Mouse (Mus musculus): ENCODE data around the gene Maats1. TPM values are rescaled to one million over a fixed set of nuclear protein-coding genes. Genes with fewer than 3 reads are reported as not detected.

The Maats1 gene
- total RNA-seq, 1 experiment, result 1.8 TPM

DNA sequence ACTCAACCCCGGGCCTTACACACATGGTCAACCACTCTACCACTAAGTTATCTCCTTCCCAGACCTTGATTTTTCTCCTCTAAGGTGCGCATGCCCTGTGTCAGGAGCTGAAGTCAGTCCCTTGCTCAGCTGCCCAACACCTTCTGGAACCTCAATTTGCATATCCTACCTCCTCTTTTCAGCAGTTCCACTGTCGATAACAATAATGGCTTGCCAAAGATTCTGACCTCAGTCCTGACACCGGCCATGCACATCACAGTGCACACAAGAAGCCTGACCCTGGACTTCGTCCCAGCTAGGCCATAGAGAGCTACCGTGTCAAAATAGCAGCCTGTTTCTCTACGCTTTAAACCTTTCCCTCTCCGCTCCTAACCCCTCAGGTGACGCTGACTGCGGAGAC lies 31.5 kb upstream of the Maats1 start:
- in situ Hi-C loops (cut with MboI; ENCODE audit: low sequenced_read_pairs in 2 of 2, unreplicated experiment in 2 of 2), result no loop called here
- no peak for DNase-seq (ENCODE audit: low read depth, low spot score)
- H3K4me3 ChIP-seq (ENCODE audit: insufficient read depth in 1 of 2, low read depth in 1 of 2, low read length in 2 of 2, poor library complexity in 1 of 2, severe bottlenecking in 1 of 2), result peak overlapping the region in 1 of 2 experiments; percentile 37; a peak in 2 of 4 replicates
- no peaks in the 10 kb centered on the region for H3K9me3 ChIP-seq (ENCODE audit: control insufficient read depth, insufficient read depth, low read depth, low read length)
- no peaks in the 10 kb centered on the region for H3K36me3 ChIP-seq (ENCODE audit: control insufficient read depth, insufficient read depth, low read length, poor library complexity, severe bottlenecking)
- H3K4me1 ChIP-seq (ENCODE audit: control insufficient read depth in 2 of 2, insufficient read depth in 2 of 2, low read length in 2 of 2, poor library complexity in 1 of 2), result peaks cover 2 to 6% of the 10 kb centered on the region in 2 experiments; a peak in 2 of 4 replicates
- no peak overlapping the region for H3K9ac ChIP-seq (ENCODE audit: insufficient read depth, low read depth, low read length, poor library complexity, severe bottlenecking)
- H3K27ac ChIP-seq (ENCODE audit: insufficient read depth, low read depth, low read length, poor library complexity, severe bottlenecking), result no peak overlapping the region
- TF ChIP-seq ZNF384 (IDR thresholded peaks at IDR 0.05; ENCODE audit: low read depth, low read length) (no peak), HCFC1 (IDR thresholded peaks at IDR 0.05; ENCODE audit: borderline replicate concordance, insufficient read depth, low read length) (no peak), CHD2 (IDR thresholded peaks at IDR 0.05; ENCODE audit: low read depth, low read length) (no peak), MAFK (IDR thresholded peaks at IDR 0.05; ENCODE audit: insufficient read depth, low read depth, low read length) (no peak)

GRCm38 (mm10) chr16:38372876-38373275 lies 30.9 kb upstream of the Maats1 start:
- no peaks in the 10 kb centered on the region for H3K36me3 ChIP-seq (ENCODE audit: control insufficient read depth, insufficient read depth, low read length, poor library complexity, severe bottlenecking)
- no peak for TF ChIP-seq HCFC1 (IDR thresholded peaks at IDR 0.05; ENCODE audit: borderline replicate concordance, insufficient read depth, low read length)
- TF ChIP-seq ZC3H11A (IDR thresholded peaks at IDR 0.05; ENCODE audit: borderline replicate concordance, low read depth, low read length), result no peak
- TF ChIP-seq CHD2 (IDR thresholded peaks at IDR 0.05; ENCODE audit: low read depth, low read length), result no peak
- no peak for TF ChIP-seq ZNF384 (IDR thresholded peaks at IDR 0.05; ENCODE audit: low read depth, low read length)
- no peak for TF ChIP-seq MAFK (IDR thresholded peaks at IDR 0.05; ENCODE audit: insufficient read depth, low read depth, low read length)
- H3K27ac ChIP-seq (ENCODE audit: insufficient read depth, low read depth, low read length, poor library complexity, severe bottlenecking), result no peak overlapping the region
- in situ Hi-C loops (cut with MboI; ENCODE audit: low sequenced_read_pairs in 2 of 2, unreplicated experiment in 2 of 2), result no loop called here
- H3K9ac ChIP-seq (ENCODE audit: insufficient read depth, low read depth, low read length, poor library complexity, severe bottlenecking), result no peak overlapping the region
- DNase-seq (ENCODE audit: low read depth, low spot score), result no peak
- peaks cover 2 to 8% of the 10 kb centered on the region in 2 experiments; a peak in 2 of 4 replicates for H3K4me1 ChIP-seq (ENCODE audit: control insufficient read depth in 2 of 2, insufficient read depth in 2 of 2, low read length in 2 of 2, poor library complexity in 1 of 2)
- H3K4me3 ChIP-seq (ENCODE audit: insufficient read depth in 1 of 2, low read depth in 1 of 2, low read length in 2 of 2, poor library complexity in 1 of 2, severe bottlenecking in 1 of 2), result no peak overlapping the region
- H3K9me3 ChIP-seq (ENCODE audit: control insufficient read depth, insufficient read depth, low read depth, low read length), result no peaks in the 10 kb centered on the region

DNA sequence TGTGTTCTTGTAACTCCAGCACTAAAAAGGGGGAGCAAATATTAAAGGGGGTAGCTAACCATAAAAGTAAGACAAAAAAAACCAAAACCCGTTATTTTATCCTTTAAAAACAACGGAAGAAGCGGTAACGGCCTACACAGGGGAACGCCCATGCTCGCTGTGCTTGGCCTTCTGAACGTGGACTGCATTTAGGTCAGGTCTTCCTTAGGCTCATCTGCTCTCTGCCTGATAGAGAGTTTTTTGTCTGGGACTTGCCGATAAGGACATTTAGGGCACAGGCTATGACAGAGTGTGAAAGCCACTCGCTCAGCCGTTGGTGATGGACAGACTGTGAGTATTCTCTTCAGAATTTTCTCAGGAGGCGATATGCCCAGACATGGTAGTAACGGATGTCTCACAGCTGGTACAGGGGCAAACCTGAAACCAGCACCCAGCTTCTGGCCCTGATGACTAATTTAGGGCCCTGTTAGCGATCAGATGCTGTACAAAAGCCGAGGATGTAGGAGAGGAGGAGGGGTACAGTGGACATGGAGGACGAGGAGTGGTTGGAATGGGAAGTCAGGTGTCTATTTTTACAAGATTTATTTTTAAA lies 29.9 kb upstream of the Maats1 start:
- H3K4me1 ChIP-seq (ENCODE audit: control insufficient read depth in 2 of 2, insufficient read depth in 2 of 2, low read length in 2 of 2, poor library complexity in 1 of 2), result peaks cover 2 to 8% of the 10 kb centered on the region in 2 experiments; a peak in 2 of 4 replicates
- H3K4me3 ChIP-seq (ENCODE audit: insufficient read depth in 1 of 2, low read depth in 1 of 2, low read length in 2 of 2, poor library complexity in 1 of 2, severe bottlenecking in 1 of 2), result no peak overlapping the region
- no peaks in the 10 kb centered on the region for H3K9me3 ChIP-seq (ENCODE audit: control insufficient read depth, insufficient read depth, low read depth, low read length)
- TF ChIP-seq ZC3H11A (IDR thresholded peaks at IDR 0.05; ENCODE audit: borderline replicate concordance, low read depth, low read length) (no peak), CHD2 (IDR thresholded peaks at IDR 0.05; ENCODE audit: low read depth, low read length) (no peak), HCFC1 (IDR thresholded peaks at IDR 0.05; ENCODE audit: borderline replicate concordance, insufficient read depth, low read length) (no peak), ZNF384 (IDR thresholded peaks at IDR 0.05; ENCODE audit: low read depth, low read length) (no peak), MAFK (IDR thresholded peaks at IDR 0.05; ENCODE audit: insufficient read depth, low read depth, low read length) (no peak)
- H3K36me3 ChIP-seq (ENCODE audit: control insufficient read depth, insufficient read depth, low read length, poor library complexity, severe bottlenecking), result no peaks in the 10 kb centered on the region
- in situ Hi-C loops (cut with MboI; ENCODE audit: low sequenced_read_pairs in 2 of 2, unreplicated experiment in 2 of 2), result no loop called here
- no peak overlapping the region for H3K27ac ChIP-seq (ENCODE audit: insufficient read depth, low read depth, low read length, poor library complexity, severe bottlenecking)
- H3K9ac ChIP-seq (ENCODE audit: insufficient read depth, low read depth, low read length, poor library complexity, severe bottlenecking), result no peak overlapping the region
- DNase-seq (ENCODE audit: low read depth, low spot score), result no peak

- TF ChIP-seq ZC3H11A (IDR thresholded peaks at IDR 0.05; ENCODE audit: borderline replicate concordance, low read depth, low read length) (no peak), MAFK (IDR thresholded peaks at IDR 0.05; ENCODE audit: insufficient read depth, low read depth, low read length) (no peak), ZNF384 (IDR thresholded peaks at IDR 0.05; ENCODE audit: low read depth, low read length) (no peak), HCFC1 (IDR thresholded peaks at IDR 0.05; ENCODE audit: borderline replicate concordance, insufficient read depth, low read length) (no peak), CHD2 (IDR thresholded peaks at IDR 0.05; ENCODE audit: low read depth, low read length) (no peak)
- in situ Hi-C loops (cut with MboI; ENCODE audit: low sequenced_read_pairs in 2 of 2, unreplicated experiment in 2 of 2), result no loop called here
- Histone ChIP-seq H3K4me1 (ENCODE audit: control insufficient read depth in 2 of 2, insufficient read depth in 2 of 2, low read length in 2 of 2, poor library complexity in 1 of 2) (peaks cover 2 to 8% of the 10 kb centered on the region in 2 experiments; a peak in 1 of 4 replicates), H3K9me3 (ENCODE audit: control insufficient read depth, insufficient read depth, low read depth, low read length) (no peaks in the 10 kb centered on the region), H3K4me3 (ENCODE audit: insufficient read depth in 1 of 2, low read depth in 1 of 2, low read length in 2 of 2, poor library complexity in 1 of 2, severe bottlenecking in 1 of 2) (no peak overlapping the region), H3K36me3 (ENCODE audit: control insufficient read depth, insufficient read depth, low read length, poor library complexity, severe bottlenecking) (no peaks in the 10 kb centered on the region), H3K9ac (ENCODE audit: insufficient read depth, low read depth, low read length, poor library complexity, severe bottlenecking) (no peak overlapping the region), H3K27ac (ENCODE audit: insufficient read depth, low read depth, low read length, poor library complexity, severe bottlenecking) (no peak overlapping the region)
- no peak for DNase-seq (ENCODE audit: low read depth, low spot score)
Observed at GRCm38 (mm10) chr16:38370633-38371374, 28.9 kb upstream of the Maats1 start.

Data from ES-E14 (cell line).